Mouse (Mus musculus) forebrain, embryonic 11.5 days (tissue): ENCODE results near the gene Paqr9. TPM values are rescaled to one million over a fixed set of nuclear protein-coding genes. Genes with fewer than 3 reads are reported as not detected.
A peak's percentile ranks its signal among the peaks of the same experiment; 100 is the strongest.
"Not testable (repeated sequence)": the region's sequence is repeated elsewhere in the genome, so short reads cannot be mapped to it uniquely, and the experiment has no call there.

Experiments
- ATAC-seq: fragments of 200-750 bp; cut with Nextera tagmentation; replicated peaks from 2 replicates; pipeline ENCODE4 v1.8.0; 2017; ENCODE audit warnings: moderate TSS enrichment; ENCODE audit not compliant: low FRiP score
- DNase-seq: peaks from one replicate; pipeline ENCODE4 v3.0.0-alpha.2; 2017; ENCODE audit warnings: low spot score
- H3K27ac ChIP-seq: fragments of 300-500 bp; sonication (generic); 2 replicates; pipeline ENCODE4 v1.5.1; 2014; ENCODE audit warnings: low read depth, low read length
- H3K27me3 ChIP-seq: fragments of 300-500 bp; sonication (generic); 2 replicates; pipeline ENCODE4 v1.6.1; 2014; ENCODE audit warnings: mild to moderate bottlenecking, low read length, mixed read lengths; ENCODE audit not compliant: control insufficient read depth, insufficient read depth
- H3K36me3 ChIP-seq: fragments of 300-500 bp; sonication (generic); 2 replicates; pipeline ENCODE4 v1.6.1; 2014; ENCODE audit warnings: mild to moderate bottlenecking, low read length, moderate library complexity, mixed read lengths; ENCODE audit not compliant: control insufficient read depth, insufficient read depth
- H3K4me1 ChIP-seq: fragments of 300-500 bp; sonication (generic); replicated peaks from 2 replicates; pipeline ENCODE4 v1.6.1; 2014; ENCODE audit warnings: low read length, mixed read lengths; ENCODE audit not compliant: control insufficient read depth, insufficient read depth
- H3K4me2 ChIP-seq: fragments of 300-500 bp; sonication (generic); 2 replicates; pipeline ENCODE4 v1.6.1; 2014; ENCODE audit warnings: low read depth, mild to moderate bottlenecking, low read length, moderate library complexity, mixed read lengths; ENCODE audit not compliant: severe bottlenecking
- H3K4me3 ChIP-seq: fragments of 300-500 bp; sonication (generic); 2 replicates; pipeline ENCODE4 v1.5.1; 2014; ENCODE audit warnings: low read depth, low read length
- H3K9ac ChIP-seq: fragments of 300-500 bp; sonication (generic); 2 replicates; pipeline ENCODE4 v1.6.1; 2014; ENCODE audit warnings: low read length
- H3K9me3 ChIP-seq: fragments of 300-500 bp; sonication (generic); 2 replicates; pipeline ENCODE4 v1.6.1; 2016; ENCODE audit warnings: low read length, mixed read lengths; ENCODE audit not compliant: control insufficient read depth
- whole genome bisulfite sequencing: fragments of 180-500 bp; shearing (Covaris S2); extraction: QIAGEN DNeasy Blood & Tissue Kit; methylation state at CpG from one replicate; pipeline ENCODE4 v1.1.7; 2014; 5-methylcytosine and 5-hydroxymethylcytosine counted together
- polyA plus RNA-seq: library from polyadenylated mRNA; unstranded; fragments of >200 nt; fragmentation: Nextera tagmentation; extraction: Ambion mirVana; gene quantifications from 2 replicates; pipeline ENCODE4 v1.2.1, GENCODE M21; 2014

Gene Paqr9
- 0.27 and 0.41 TPM in 2 replicates for polyA plus RNA-seq

- Histone ChIP-seq H3K27ac (no peak within 1 kb of the TSS), H3K27me3 (peaks cover 43% of the 10 kb centered on the region), H3K36me3 (no peaks in the 10 kb centered on the region)
Observed at GRCm38 (mm10) chr9:95559059-95559935, at the start of gene Paqr9. Gene Paqr9, plus strand, starts transcription at chr9:95559657.

DNA sequence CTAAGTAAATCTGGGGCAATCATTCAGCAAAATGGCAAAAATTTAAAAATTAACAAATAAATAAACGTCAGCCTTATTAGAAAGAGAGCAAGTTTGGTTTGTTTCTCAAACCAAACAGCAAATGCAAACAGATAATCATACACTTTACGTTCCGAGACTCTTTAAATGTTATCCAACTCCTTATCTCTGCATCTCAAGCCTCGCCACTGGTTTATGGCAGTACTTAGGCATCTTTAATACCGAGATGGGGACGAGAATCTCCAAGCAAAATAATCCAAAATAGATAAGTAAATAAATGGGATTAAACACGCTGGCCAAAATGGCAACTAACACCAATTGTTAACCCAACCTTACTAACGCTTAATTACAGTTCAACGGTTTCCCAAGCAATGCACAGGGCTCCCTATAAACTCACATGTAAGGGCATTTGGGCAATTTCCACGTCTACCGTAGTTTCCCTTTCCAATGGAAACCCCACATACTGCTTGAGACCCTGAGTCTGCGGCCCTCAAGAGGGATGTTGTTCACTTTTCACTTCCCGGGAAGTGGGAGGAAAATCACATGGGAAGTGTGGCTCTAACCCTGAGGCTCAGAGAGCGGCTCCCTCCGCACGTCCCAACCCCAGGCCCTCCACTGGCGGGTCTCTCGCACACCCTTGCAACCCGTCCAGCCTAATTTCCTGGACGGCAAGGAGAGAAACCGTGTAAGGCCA is 48.6 kb upstream of the Paqr9 start:
- Histone ChIP-seq H3K4me1 (peaks cover 3% of the 10 kb centered on the region; the same call in 1 of the 2 replicates), H3K27me3 (no peaks in the 10 kb centered on the region), H3K4me2 (peak overlapping the region; percentile 86), H3K9me3 (no peaks in the 10 kb centered on the region), H3K36me3 (no peaks in the 10 kb centered on the region), H3K9ac (peak overlapping the region; percentile 93), H3K4me3 (peak overlapping the region; percentile 60), H3K27ac (no peak overlapping the region)
- DNase-seq (no peak), ATAC-seq (peak; percentile 11; the same call in 1 of the 2 replicates)
- WGBS: 10% methylated on average over 21 of the region's 21 CpGs

More at GRCm38 (mm10) chr9:95559059-95559935, at the start of gene Paqr9:
- H3K9ac ChIP-seq: peak within 1 kb of the TSS; percentile 69
- H3K4me1 ChIP-seq: peaks cover 10% of the 10 kb centered on the region; the same call in 1 of the 2 replicates
- peak; percentile 73 for ATAC-seq
- peak; percentile 74 for DNase-seq
- WGBS: under 1% methylated on average over 58 of the region's 118 CpGs
- no peaks in the 10 kb centered on the region for H3K9me3 ChIP-seq
- peak within 1 kb of the TSS; percentile 95 for H3K4me2 ChIP-seq
- peak within 1 kb of the TSS; percentile 65 for H3K4me3 ChIP-seq

- peak within 1 kb of the TSS; percentile 93 for H3K9ac ChIP-seq
- peak; percentile 96 for ATAC-seq
Observed at GRCm38 (mm10) chr9:95511472-95512330, 47.8 kb upstream of the Paqr9 start, which contains the start of gene U2surp. Gene U2surp, minus strand, starts transcription at chr9:95511996.

DNA sequence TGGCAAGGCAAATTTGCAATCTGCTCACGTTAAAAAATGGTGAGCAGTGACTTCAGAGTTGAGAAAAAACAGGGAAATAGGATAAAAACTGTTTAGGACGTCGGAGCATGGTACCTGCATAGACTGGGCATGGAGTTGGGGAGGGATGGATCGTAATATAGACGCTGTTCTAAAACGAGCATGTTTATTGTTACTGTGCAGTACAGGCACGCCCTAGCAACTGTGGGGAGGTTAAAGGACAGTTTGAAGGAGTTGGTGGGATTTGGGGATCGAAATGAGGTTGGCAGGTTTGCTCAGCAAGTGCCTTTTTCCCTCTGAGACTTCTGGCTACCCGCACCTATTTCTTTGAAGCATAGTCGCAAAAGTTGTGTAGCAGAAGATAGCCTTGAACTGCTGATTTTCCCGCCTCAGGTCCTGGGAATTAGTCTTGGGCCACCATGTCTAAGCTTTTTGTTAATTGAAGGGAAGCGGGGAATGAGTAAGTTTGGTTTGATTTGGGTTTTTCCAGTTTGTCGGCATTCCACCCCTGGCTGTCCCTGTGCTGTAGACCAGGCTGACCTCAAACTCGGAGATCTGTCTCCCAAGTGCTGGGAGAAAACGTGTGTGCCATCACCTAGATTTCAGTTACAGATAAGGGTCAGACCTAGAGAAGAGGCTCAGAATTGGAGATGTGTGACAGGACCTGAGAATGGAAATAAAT is 47.0 kb upstream of the Paqr9 start:
- no peaks in the 10 kb centered on the region for H3K9me3 ChIP-seq
- no peaks in the 10 kb centered on the region for H3K27me3 ChIP-seq
- peak overlapping the region; percentile 86 for H3K4me2 ChIP-seq
- H3K4me3 ChIP-seq: peak overlapping the region; percentile 60
- H3K4me1 ChIP-seq: peaks cover 3% of the 10 kb centered on the region; the same call in 1 of the 2 replicates
- H3K36me3 ChIP-seq: no peaks in the 10 kb centered on the region
- H3K9ac ChIP-seq: peak overlapping the region; percentile 93
- WGBS: 29% methylated on average over 15 of the region's 15 CpGs
- H3K27ac ChIP-seq: peak overlapping the region; percentile 66
- ATAC-seq: peak; percentile 66
- no peak for DNase-seq

More at GRCm38 (mm10) chr9:95511472-95512330, 47.8 kb upstream of the Paqr9 start, which contains the start of gene U2surp:
- WGBS: under 1% methylated on average over 74 of the region's 74 CpGs
- Histone ChIP-seq H3K36me3 (no peaks in the 10 kb centered on the region), H3K27me3 (no peaks in the 10 kb centered on the region), H3K4me3 (peak within 1 kb of the TSS; percentile 60), H3K4me1 (peaks cover 3% of the 10 kb centered on the region; the same call in 1 of the 2 replicates), H3K4me2 (peak within 1 kb of the TSS; percentile 86), H3K27ac (peak within 1 kb of the TSS; percentile 81), H3K9me3 (no peaks in the 10 kb centered on the region)
- DNase-seq: peak; percentile 98

DNA sequence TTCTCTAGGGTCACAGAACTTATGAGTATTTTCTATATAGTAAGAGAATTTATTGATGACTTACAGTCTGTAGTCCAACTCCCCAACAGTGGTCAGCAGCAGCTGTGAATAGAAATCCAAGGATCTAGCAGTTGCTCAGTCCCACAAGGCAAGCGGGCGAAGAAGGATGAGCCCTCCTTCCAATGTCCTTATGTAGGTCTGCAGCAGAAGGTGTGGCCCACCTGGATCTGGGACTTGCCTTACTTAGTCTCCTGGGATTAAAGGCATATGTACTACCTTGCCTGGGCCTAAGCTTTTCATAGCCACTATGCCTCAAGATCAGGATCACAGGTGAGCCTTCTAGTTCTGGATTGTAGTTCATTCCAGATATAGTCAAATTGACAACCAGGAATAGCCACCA is 45.7 kb upstream of the Paqr9 start:
- Histone ChIP-seq H3K27ac (no peak overlapping the region), H3K4me3 (no peak overlapping the region), H3K4me1 (peaks cover 3% of the 10 kb centered on the region; the same call in 1 of the 2 replicates), H3K4me2 (no peak overlapping the region), H3K27me3 (no peaks in the 10 kb centered on the region), H3K9me3 (no peaks in the 10 kb centered on the region), H3K36me3 (no peaks in the 10 kb centered on the region), H3K9ac (no peak overlapping the region)
- no peak for ATAC-seq
- no peak for DNase-seq
- WGBS: 93% methylated on average over 2 of the region's 2 CpGs

- not testable (repeated sequence) for H3K27me3 ChIP-seq, H3K4me1 ChIP-seq, DNase-seq, H3K4me2 ChIP-seq, H3K27ac ChIP-seq, ATAC-seq, H3K36me3 ChIP-seq, H3K9me3 ChIP-seq, H3K9ac ChIP-seq, H3K4me3 ChIP-seq
- 95% methylated on average over 3 of the region's 3 CpGs for WGBS
Observed at GRCm38 (mm10) chr9:95514361-95514760, 45.1 kb upstream of the Paqr9 start.

DNA sequence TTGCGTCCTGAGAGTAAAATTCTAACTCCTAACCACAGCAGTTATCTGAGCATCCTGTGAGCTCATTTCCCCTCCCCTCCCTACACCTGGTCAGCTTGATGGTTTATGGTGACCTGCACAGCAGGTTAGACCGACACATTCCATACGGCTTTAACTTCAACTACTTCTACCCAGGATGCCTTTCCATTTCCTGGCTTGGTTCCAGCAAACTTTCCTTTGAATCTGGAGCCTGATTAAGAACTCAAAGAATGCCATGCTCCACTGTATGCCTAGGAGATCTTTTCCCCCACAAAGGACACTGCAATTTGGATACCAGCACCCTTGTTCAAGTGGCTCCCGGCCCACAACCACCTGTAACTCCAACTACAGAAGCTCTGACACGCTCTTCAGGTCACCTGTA is 38.9 kb upstream of the Paqr9 start:
- Histone ChIP-seq H3K27me3 (no peaks in the 10 kb centered on the region), H3K4me1 (no peaks in the 10 kb centered on the region), H3K9me3 (no peaks in the 10 kb centered on the region), H3K9ac (no peak overlapping the region), H3K4me2 (no peak overlapping the region), H3K4me3 (no peak overlapping the region), H3K27ac (no peak overlapping the region), H3K36me3 (no peaks in the 10 kb centered on the region)
- DNase-seq: no peak
- whole genome bisulfite sequencing: 88% methylated on average over 5 of the region's 5 CpGs
- ATAC-seq: no peak
